Mouse (Mus musculus) olfactory bulb, adult 2 months (tissue): ENCODE data around the gene Gprc5c.

Experiments used
- CTCF ChIP-seq: fragments of 200-500 bp; IDR thresholded peaks from 2 replicates; pipeline ENCODE4 v1.5.1; 2012; ENCODE audit warnings: low read depth, mild to moderate bottlenecking, low read length, moderate library complexity; ENCODE audit not compliant: insufficient read depth
- POLR2A ChIP-seq: fragments of 200-500 bp; IDR thresholded peaks from 2 replicates; pipeline ENCODE4 v1.6.1; 2012; ENCODE audit warnings: mild to moderate bottlenecking, low read depth, low read length, moderate library complexity; ENCODE audit not compliant: insufficient read depth

GRCm38 (mm10) chr11:114896085-114896484, 45.1 kb downstream of the Gprc5c start:
- no peak for TF ChIP-seq CTCF
- no peak for TF ChIP-seq POLR2A
